Mouse (Mus musculus): ENCODE results near the gene Cd4. TPM values are rescaled to one million over a fixed set of nuclear protein-coding genes. Genes with fewer than 3 reads are reported as not detected.

The Cd4 gene
- polyA plus RNA-seq, 1 experiment, result 3.5 TPM

GRCm38 (mm10) chr6:124913214-124913613 is 25.2 kb upstream of the Cd4 start:
- WGBS, result 34% methylated on average over 6 of the region's 6 CpGs
- TF ChIP-seq CTCF (IDR thresholded peaks at IDR 0.05; ENCODE audit: control insufficient read depth, insufficient read depth, low read length), result no peak
- TF ChIP-seq POLR2A (IDR thresholded peaks at IDR 0.05; ENCODE audit: borderline replicate concordance, control insufficient read depth, low read depth, low read length), result no peak
- Histone ChIP-seq H3K27ac (ENCODE audit: control insufficient read depth, insufficient read depth, low read depth, low read length, poor library complexity) (no peak overlapping the region), H3K4me3 (replicated peaks; ENCODE audit: control insufficient read depth, low read depth, low read length) (no peak overlapping the region), H3K4me1 (ENCODE audit: control insufficient read depth, insufficient read depth, low read length) (no peaks in the 10 kb centered on the region; the same call in none of the 2 replicates)

DNA sequence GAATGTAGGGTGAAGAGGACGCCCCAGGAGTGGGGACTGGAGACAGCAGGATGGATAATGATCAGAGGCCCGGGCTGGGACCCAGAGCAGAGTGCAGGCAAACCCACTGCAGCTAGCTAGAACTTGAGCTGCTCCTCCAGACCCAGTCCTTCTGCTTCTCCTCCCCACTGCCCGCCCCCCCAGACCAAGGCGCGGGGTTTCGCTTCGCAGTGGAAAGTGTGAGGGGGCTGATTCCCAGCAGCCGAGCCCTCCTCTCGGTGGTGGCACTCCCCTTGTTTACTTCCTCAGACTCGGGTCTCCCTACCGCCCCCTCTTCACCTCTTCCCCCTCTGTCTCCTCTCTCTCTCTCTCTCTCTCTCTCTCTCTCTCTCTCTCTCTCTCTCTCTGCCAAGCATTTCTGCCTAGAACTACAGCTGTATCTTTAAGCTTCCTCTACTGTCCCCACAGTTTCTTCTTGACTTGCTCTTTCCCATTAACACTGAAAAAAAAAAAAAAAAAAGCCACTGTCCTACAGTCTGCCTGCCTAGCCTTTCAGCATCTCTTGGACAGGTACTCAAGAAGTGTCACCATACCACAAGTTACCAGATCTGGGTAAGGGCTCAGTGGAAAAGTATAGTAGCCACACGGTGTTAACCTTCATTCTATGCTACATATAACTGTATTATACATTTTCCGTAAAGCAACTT is 23.7 kb upstream of the Cd4 start, which contains the start of gene Lag3:
TSS of gene Lag3 (minus strand) at position 173 of the 686 bp plus-strand sequence.
- H3K27ac ChIP-seq (ENCODE audit: control insufficient read depth, insufficient read depth, low read depth, low read length, poor library complexity), result no peak within 1 kb of the TSS
- peaks cover 2% of the 10 kb centered on the region for H3K4me1 ChIP-seq (ENCODE audit: control insufficient read depth, insufficient read depth, low read length)
- H3K4me3 ChIP-seq (replicated peaks; ENCODE audit: control insufficient read depth, low read depth, low read length), result no peak within 1 kb of the TSS
- WGBS, result 14% methylated on average over 13 of the region's 13 CpGs
- TF ChIP-seq CTCF (IDR thresholded peaks at IDR 0.05; ENCODE audit: control insufficient read depth, insufficient read depth, low read length), result no peak
- no peak for TF ChIP-seq POLR2A (IDR thresholded peaks at IDR 0.05; ENCODE audit: borderline replicate concordance, control insufficient read depth, low read depth, low read length)

- Histone ChIP-seq H3K4me3 (replicated peaks; ENCODE audit: control insufficient read depth, low read depth, low read length) (no peak overlapping the region), H3K27ac (ENCODE audit: control insufficient read depth, insufficient read depth, low read depth, low read length, poor library complexity) (no peak overlapping the region), H3K4me1 (ENCODE audit: control insufficient read depth, insufficient read depth, low read length) (peaks cover 2% of the 10 kb centered on the region)
- WGBS, result 11% methylated on average over 32 of the region's 32 CpGs
- TF ChIP-seq CTCF (IDR thresholded peaks at IDR 0.05; ENCODE audit: control insufficient read depth, insufficient read depth, low read length) (no peak), POLR2A (IDR thresholded peaks at IDR 0.05; ENCODE audit: borderline replicate concordance, control insufficient read depth, low read depth, low read length) (no peak)
Measured at GRCm38 (mm10) chr6:124910032-124910431, 22.0 kb upstream of the Cd4 start.

GRCm38 (mm10) chr6:124907767-124908166 is 19.7 kb upstream of the Cd4 start:
- no peak overlapping the region for H3K27ac ChIP-seq (ENCODE audit: control insufficient read depth, insufficient read depth, low read depth, low read length, poor library complexity)
- 11% methylated on average over 1 of the region's 1 CpGs for WGBS
- TF ChIP-seq POLR2A (IDR thresholded peaks at IDR 0.05; ENCODE audit: borderline replicate concordance, control insufficient read depth, low read depth, low read length) (no peak), CTCF (IDR thresholded peaks at IDR 0.05; ENCODE audit: control insufficient read depth, insufficient read depth, low read length) (no peak)
- peaks cover 2% of the 10 kb centered on the region for H3K4me1 ChIP-seq (ENCODE audit: control insufficient read depth, insufficient read depth, low read length)
- H3K4me3 ChIP-seq (replicated peaks; ENCODE audit: control insufficient read depth, low read depth, low read length), result no peak overlapping the region

GRCm38 (mm10) chr6:124904991-124905860 is 17.2 kb upstream of the Cd4 start:
- H3K4me3 ChIP-seq (replicated peaks; ENCODE audit: control insufficient read depth, low read depth, low read length), result no peak overlapping the region
- no peak overlapping the region for H3K27ac ChIP-seq (ENCODE audit: control insufficient read depth, insufficient read depth, low read depth, low read length, poor library complexity)
- TF ChIP-seq CTCF (IDR thresholded peaks at IDR 0.05; ENCODE audit: control insufficient read depth, insufficient read depth, low read length) (no peak), POLR2A (IDR thresholded peaks at IDR 0.05; ENCODE audit: borderline replicate concordance, control insufficient read depth, low read depth, low read length) (no peak)
- peaks cover 2% of the 10 kb centered on the region for H3K4me1 ChIP-seq (ENCODE audit: control insufficient read depth, insufficient read depth, low read length)
- WGBS, result 82% methylated on average over 14 of the region's 16 CpGs

DNA sequence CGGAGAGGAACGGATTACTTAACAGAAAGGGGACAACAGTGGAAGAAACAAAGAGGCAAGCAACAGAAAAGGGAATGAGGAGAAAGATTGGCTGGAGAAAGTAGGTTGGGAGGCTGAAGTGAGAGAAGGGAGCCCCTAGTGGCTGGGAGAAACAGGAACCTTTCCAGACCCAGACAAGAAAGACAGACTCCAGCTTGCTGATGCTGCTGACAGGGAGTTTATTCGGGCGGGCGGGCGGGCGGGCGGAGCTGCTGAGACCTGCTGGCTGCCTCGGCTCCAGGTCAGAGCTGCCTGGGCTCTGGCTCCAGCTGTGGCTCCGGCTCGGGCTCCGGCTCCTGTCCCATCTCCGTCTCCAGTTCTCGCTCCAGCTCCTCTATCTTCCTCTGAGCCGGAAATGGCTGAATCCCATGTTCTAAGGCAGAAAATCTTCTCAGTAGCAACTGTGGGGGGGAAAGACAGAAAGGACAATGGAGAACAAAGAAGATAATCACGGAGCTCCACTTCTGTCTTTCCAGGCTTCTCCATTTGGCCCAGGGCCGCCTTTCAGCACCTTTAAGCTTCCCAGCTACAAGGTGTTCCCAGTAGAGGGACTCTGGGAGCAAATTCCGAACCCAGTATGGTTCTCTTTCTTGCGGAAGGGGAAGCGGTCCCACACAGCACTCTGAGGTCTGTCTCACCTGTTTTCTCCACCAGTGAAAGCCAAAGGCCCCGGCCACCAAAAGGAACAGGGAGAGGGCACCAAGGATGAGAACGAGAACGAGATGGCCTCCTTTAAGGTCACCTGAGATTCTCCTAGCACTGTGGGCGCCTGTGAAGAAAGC is 16.4 kb upstream of the Cd4 start:
- peaks cover 2% of the 10 kb centered on the region for H3K4me1 ChIP-seq (ENCODE audit: control insufficient read depth, insufficient read depth, low read length)
- peak; percentile 60 for TF ChIP-seq CTCF (IDR thresholded peaks at IDR 0.05; ENCODE audit: control insufficient read depth, insufficient read depth, low read length)
- no peak for TF ChIP-seq POLR2A (IDR thresholded peaks at IDR 0.05; ENCODE audit: borderline replicate concordance, control insufficient read depth, low read depth, low read length)
- 39% methylated on average over 24 of the region's 24 CpGs for WGBS
- peak overlapping the region; percentile 11; the same call in 1 of the 2 replicates for H3K27ac ChIP-seq (ENCODE audit: control insufficient read depth, insufficient read depth, low read depth, low read length, poor library complexity)
- peak overlapping the region; percentile 67 for H3K4me3 ChIP-seq (replicated peaks; ENCODE audit: control insufficient read depth, low read depth, low read length)

DNA sequence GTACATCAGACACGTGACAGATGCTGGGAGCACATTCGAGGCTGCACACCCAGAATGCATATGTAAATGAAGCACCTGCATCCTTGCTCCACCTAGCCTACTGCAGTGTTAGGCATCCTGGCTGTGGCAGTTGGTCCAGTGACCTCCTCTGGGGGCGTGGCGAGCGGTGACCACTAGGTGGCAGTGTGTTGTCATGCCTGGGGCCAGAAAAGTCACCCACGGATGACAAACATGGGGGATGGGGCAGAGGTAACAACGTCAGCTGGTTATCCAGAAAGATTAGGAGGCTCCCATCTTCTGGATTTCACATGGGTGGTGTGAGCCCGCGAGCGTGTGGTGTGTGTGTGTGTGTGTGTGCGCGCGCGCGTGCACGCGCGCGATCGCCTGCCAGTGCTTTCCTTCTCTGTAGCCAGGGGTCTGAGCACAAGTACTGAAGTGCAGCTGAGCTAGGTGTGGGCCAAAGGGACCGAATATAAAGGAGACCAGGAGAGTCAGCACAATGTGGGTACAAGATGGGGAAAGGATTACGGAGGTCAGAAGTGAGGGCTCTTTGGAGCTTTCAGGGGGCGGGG is 15.6 kb upstream of the Cd4 start:
- Histone ChIP-seq H3K4me3 (replicated peaks; ENCODE audit: control insufficient read depth, low read depth, low read length) (peak overlapping the region; percentile 67), H3K27ac (ENCODE audit: control insufficient read depth, insufficient read depth, low read depth, low read length, poor library complexity) (peak overlapping the region; percentile 11), H3K4me1 (ENCODE audit: control insufficient read depth, insufficient read depth, low read length) (peaks cover 2% of the 10 kb centered on the region)
- TF ChIP-seq POLR2A (IDR thresholded peaks at IDR 0.05; ENCODE audit: borderline replicate concordance, control insufficient read depth, low read depth, low read length), result no peak
- peak; percentile 97 for TF ChIP-seq CTCF (IDR thresholded peaks at IDR 0.05; ENCODE audit: control insufficient read depth, insufficient read depth, low read length)
- WGBS, result under 1% methylated on average over 23 of the region's 23 CpGs
